Mouse (Mus musculus) megakaryocyte, embryonic 14.5 days (primary cell): ENCODE results near the gene Ucp2. TPM values are rescaled to one million over a fixed set of nuclear protein-coding genes. Genes with fewer than 3 reads are reported as not detected.

Experiments used
- H3K27me3 ChIP-seq: replicated peaks from 2 replicates; pipeline ENCODE3; 2012; ENCODE audit warnings: inconsistent platforms
- H3K36me3 ChIP-seq: replicated peaks from 2 replicates; pipeline ENCODE3; 2012; ENCODE audit warnings: low read length, inconsistent platforms, mixed read lengths
- H3K4me1 ChIP-seq: 2 replicates; pipeline ENCODE4 v1.6.1; 2012; ENCODE audit warnings: inconsistent platforms
- H3K4me3 ChIP-seq: replicated peaks from 2 replicates; pipeline ENCODE3; 2012; ENCODE audit warnings: moderate library complexity, mild to moderate bottlenecking, inconsistent platforms
- H3K9me3 ChIP-seq: 2 replicates; pipeline ENCODE4 v1.6.1; 2012; ENCODE audit warnings: inconsistent platforms
- FLI1 ChIP-seq: IDR thresholded peaks from 2 replicates; pipeline ENCODE4 v1.6.1; 2012; ENCODE audit warnings: low read length, inconsistent platforms, mixed read lengths
- GATA1 ChIP-seq: IDR thresholded peaks from 3 replicates; pipeline ENCODE4 v1.6.1; 2012; ENCODE audit warnings: mixed read lengths, low read length, inconsistent platforms, borderline replicate concordance
- polyA plus RNA-seq: library from polyadenylated mRNA; stranded (reverse); fragments of >175 nt; gene quantifications from 2 replicates; pipeline ENCODE4 v1.2.3, GENCODE M21; 2012; ENCODE audit warnings: low replicate concordance; ENCODE audit not compliant: insufficient read depth

Gene Ucp2
- 395 and 840 TPM in 2 replicates for polyA plus RNA-seq

- Histone ChIP-seq H3K4me3 (peak within 1 kb of the TSS; percentile 94), H3K4me1 (peaks cover 54% of the 10 kb centered on the region), H3K9me3 (no peaks in the 10 kb centered on the region), H3K27me3 (peaks cover 2% of the 10 kb centered on the region), H3K36me3 (peaks cover 42% of the 10 kb centered on the region)
- no peak for TF ChIP-seq FLI1
These were observed at the start of gene Ucp2 for GRCm38 (mm10) chr7:100493117-100493483. Gene Ucp2 (plus strand): TSS chr7:100493337.

GRCm38 (mm10) chr7:100443728-100444127 lies 49.4 kb upstream of the Ucp2 start:
- Histone ChIP-seq H3K4me3 (no peak overlapping the region), H3K9me3 (no peaks in the 10 kb centered on the region), H3K27me3 (no peaks in the 10 kb centered on the region), H3K36me3 (peaks cover 85% of the 10 kb centered on the region), H3K4me1 (peaks cover 9% of the 10 kb centered on the region)
- TF ChIP-seq GATA1 (no peak), FLI1 (no peak)

GRCm38 (mm10) chr7:100446271-100446670 lies 46.9 kb upstream of the Ucp2 start:
- Histone ChIP-seq H3K4me3 (no peak overlapping the region), H3K36me3 (peaks cover 87% of the 10 kb centered on the region)

GRCm38 (mm10) chr7:100448530-100448929 lies 44.6 kb upstream of the Ucp2 start:
- Histone ChIP-seq H3K36me3 (peaks cover 89% of the 10 kb centered on the region), H3K4me1 (peaks cover 20% of the 10 kb centered on the region), H3K27me3 (no peaks in the 10 kb centered on the region), H3K9me3 (no peaks in the 10 kb centered on the region), H3K4me3 (peak overlapping the region; percentile 70)
- TF ChIP-seq GATA1, result no peak
- no peak for TF ChIP-seq FLI1

More at GRCm38 (mm10) chr7:100446271-100446670, 46.9 kb upstream of the Ucp2 start:
- Histone ChIP-seq H3K4me1 (peaks cover 24% of the 10 kb centered on the region), H3K27me3 (no peaks in the 10 kb centered on the region), H3K9me3 (no peaks in the 10 kb centered on the region)
- TF ChIP-seq FLI1, result no peak
- TF ChIP-seq GATA1, result no peak

- no peaks in the 10 kb centered on the region for H3K27me3 ChIP-seq
- no peaks in the 10 kb centered on the region for H3K9me3 ChIP-seq
- no peak overlapping the region for H3K4me3 ChIP-seq
- H3K36me3 ChIP-seq, result peaks cover 90% of the 10 kb centered on the region
- H3K4me1 ChIP-seq, result peaks cover 20% of the 10 kb centered on the region
- no peak for TF ChIP-seq FLI1
- no peak for TF ChIP-seq GATA1
These were observed 44.2 kb upstream of the Ucp2 start for GRCm38 (mm10) chr7:100448985-100449384.

GRCm38 (mm10) chr7:100458153-100458552 lies 35.0 kb upstream of the Ucp2 start:
- peaks cover 62% of the 10 kb centered on the region for H3K4me1 ChIP-seq
- no peaks in the 10 kb centered on the region for H3K27me3 ChIP-seq
- H3K36me3 ChIP-seq, result peaks cover 75% of the 10 kb centered on the region
- H3K4me3 ChIP-seq, result peak overlapping the region; percentile 76
- H3K9me3 ChIP-seq, result no peaks in the 10 kb centered on the region
- TF ChIP-seq FLI1, result no peak
- no peak for TF ChIP-seq GATA1

- TF ChIP-seq GATA1 (no peak), FLI1 (no peak)
- Histone ChIP-seq H3K27me3 (no peaks in the 10 kb centered on the region), H3K4me1 (peaks cover 79% of the 10 kb centered on the region), H3K9me3 (no peaks in the 10 kb centered on the region), H3K4me3 (peak overlapping the region; percentile 33), H3K36me3 (peaks cover 71% of the 10 kb centered on the region)
These were observed 33.3 kb upstream of the Ucp2 start for GRCm38 (mm10) chr7:100459862-100460261.

GRCm38 (mm10) chr7:100461621-100462151 lies 31.5 kb upstream of the Ucp2 start:
- Histone ChIP-seq H3K27me3 (no peaks in the 10 kb centered on the region), H3K4me1 (peaks cover 97% of the 10 kb centered on the region), H3K4me3 (peak overlapping the region; percentile 25), H3K36me3 (peaks cover 56% of the 10 kb centered on the region), H3K9me3 (no peaks in the 10 kb centered on the region)
- no peak for TF ChIP-seq FLI1
- TF ChIP-seq GATA1, result no peak

GRCm38 (mm10) chr7:100463194-100463593 lies 29.9 kb upstream of the Ucp2 start:
- no peaks in the 10 kb centered on the region for H3K9me3 ChIP-seq
- H3K4me1 ChIP-seq, result peaks cover 99% of the 10 kb centered on the region
- no peak overlapping the region for H3K4me3 ChIP-seq
- peaks cover 50% of the 10 kb centered on the region for H3K36me3 ChIP-seq
- no peaks in the 10 kb centered on the region for H3K27me3 ChIP-seq
- TF ChIP-seq GATA1 (no peak), FLI1 (no peak)

GRCm38 (mm10) chr7:100463757-100464156 lies 29.4 kb upstream of the Ucp2 start:
- Histone ChIP-seq H3K4me1 (peaks cover 99% of the 10 kb centered on the region), H3K36me3 (peaks cover 55% of the 10 kb centered on the region), H3K4me3 (no peak overlapping the region), H3K9me3 (no peaks in the 10 kb centered on the region), H3K27me3 (no peaks in the 10 kb centered on the region)
- no peak for TF ChIP-seq GATA1
- TF ChIP-seq FLI1, result no peak
